Mouse (Mus musculus): ENCODE measurements around the gene Slc7a7.

Slc7a7 gene

DNA sequence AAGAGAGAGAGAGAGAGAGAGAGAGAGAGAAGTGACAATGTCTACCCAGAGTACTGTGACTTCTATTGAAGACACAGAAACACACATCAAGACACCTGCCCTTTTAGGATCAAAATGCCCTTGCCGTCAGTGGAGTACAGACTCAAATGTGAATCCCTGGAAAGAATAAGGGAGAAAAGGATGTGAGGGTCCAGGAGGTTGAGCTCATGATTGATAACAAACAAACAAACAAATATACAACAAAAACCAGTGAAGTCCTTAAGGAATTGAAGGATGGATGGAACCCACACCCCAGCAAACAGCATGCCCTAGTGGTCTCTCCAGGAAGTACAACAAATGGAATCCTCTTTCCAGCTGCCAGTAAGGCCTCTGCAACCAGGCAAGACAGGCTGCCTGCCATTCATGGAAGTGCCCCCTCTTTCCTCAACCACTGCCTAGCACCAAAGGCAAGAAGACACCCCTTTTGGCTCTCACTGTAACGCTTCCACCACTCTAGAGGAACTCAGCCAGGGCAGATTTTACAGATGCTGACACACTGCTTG is 4.9 kb downstream of the Slc7a7 start:
- DNase-seq (ENCODE audit: low spot score in 2 of 2), result no peak

DNA sequence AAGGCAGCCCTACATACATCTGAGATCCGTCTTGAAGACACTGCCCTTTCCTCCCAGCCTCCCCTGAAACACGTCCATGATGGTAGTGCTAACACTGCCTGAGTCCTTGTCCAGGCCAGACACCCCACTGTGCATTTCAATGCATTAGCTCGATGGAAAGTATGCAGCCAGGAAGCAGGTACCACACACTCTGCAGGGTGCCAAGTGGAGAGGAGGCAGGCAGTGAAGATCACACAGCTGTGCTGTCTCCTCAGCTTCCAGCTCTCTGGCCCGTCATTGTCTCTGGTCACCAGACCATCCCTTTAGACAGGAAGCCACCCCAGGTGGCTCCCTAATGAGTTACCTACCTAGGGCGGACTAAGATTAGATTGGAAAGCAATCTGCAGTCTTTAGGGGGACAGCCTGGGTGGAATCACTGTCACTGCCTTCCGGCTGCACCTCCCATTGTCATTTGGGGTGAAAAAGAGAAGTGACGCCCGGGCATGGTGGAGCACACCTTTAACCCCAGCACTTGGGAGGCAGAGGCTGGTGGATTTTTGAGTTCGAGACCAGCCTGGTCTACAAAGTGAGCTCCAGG is 5.5 kb downstream of the Slc7a7 start:
- DNase-seq (ENCODE audit: low spot score in 2 of 2), result no peak

- no peak for DNase-seq (ENCODE audit: low spot score in 2 of 2)
These were observed 7.4 kb downstream of the Slc7a7 start for GRCm38 (mm10) chr14:54409980-54410810.

DNA sequence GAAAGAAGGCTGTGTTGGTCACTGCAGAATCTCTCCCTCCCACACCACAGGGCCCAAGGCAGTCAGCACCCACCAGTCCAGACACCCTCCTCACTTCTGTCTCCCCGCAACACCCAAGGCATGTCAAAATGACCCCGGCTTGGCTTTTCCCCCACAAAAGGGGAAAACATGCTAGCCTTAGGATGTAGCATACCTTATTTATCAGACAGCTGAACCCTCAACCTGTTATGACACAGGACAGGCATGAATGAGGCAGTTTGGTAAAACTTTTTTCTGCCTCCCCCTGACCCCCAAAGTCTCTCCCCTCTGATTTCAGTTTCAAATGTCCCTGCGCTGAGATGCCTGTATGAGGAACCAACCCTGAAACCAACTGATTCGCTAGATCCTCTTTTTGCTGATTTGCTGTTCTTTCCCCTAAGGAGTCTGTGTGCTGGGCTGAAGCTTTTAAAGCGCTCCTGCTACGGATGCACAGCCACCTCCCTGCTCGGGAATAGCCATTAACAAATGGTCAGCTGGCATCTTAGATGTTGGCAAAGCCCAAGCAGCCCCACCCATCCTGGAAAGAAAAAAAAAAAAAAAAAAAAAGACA is 8.4 kb downstream of the Slc7a7 start:
- no peak for DNase-seq (ENCODE audit: low spot score in 2 of 2)

DNA sequence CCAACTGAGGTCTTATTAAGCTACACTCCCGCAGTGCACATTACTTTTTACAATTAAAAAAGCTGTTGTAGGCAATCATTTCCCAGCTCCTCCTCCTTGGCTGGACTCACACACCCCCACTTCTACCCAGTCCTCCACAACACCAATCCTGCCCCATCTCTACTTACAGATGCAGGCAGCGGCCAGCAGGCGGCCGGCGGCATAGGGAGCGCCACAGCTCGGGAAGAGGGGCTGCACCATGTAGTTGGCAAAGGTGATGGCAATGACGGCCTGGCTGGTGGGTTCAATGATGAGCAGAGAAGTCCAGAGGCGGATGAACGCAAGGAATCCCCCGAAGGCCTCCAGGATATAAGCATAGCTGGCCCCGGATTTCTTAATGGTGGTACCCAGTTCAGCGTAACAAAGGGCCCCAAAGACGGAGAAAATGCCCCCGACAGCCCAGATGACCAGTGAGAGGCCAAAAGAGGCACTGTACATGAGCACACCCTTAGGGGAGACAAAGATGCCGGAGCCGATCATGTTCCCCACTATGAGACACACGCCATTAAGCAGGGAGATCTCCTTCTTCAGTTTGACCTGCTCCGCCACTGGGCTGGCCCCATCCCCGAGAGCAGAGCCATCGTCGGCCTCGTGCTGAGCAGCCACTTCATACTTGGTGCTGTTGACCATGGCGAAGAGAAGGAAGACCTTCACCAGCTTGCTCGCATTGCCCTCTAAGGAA is 9.1 kb downstream of the Slc7a7 start:
- DNase-seq (ENCODE audit: low spot score in 2 of 2), result no peak

DNA sequence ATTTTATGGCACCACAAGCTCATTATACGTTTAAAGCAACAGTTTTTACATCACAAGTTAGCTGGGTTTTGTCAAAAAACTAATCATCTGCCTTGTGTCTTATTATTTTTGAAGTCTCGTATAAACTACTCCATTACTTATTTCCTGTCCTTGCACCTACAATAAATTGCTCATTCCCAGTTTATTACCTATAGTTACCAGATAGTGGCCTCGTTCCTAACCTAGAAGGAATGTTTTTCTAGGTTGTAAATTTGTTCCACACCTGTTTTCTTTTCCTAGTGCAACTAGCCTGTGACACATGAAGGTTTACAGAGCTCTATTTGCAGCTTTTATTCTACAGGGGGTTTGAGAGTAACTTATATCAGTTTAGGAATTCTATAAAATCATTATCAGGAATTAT is 15.9 kb downstream of the Slc7a7 start:
- DNase-seq (ENCODE audit: low spot score in 2 of 2), result no peak

DNA sequence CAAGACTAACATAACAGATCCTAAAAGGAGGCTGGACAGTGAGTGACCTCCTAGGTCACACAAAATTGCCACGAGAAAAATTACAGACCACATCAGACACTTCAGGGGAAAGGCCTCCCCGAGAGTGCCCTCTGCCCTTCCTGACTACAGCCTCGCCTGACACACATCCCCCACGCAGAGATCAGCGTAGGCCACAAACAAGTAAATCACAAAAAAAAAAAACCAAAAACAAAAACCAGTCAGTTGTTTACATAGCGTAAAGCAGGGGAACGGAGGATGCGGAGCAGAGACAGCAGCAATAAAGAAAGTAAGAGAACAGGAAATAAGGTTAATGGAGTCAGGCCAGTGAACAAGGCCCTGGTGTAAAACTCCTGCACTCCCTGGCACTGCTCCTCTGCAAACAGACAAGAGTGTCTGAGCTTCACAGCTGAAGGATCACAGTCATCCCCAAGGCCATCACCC is 18.6 kb downstream of the Slc7a7 start:
- no peak for DNase-seq (ENCODE audit: low spot score in 2 of 2)

DNA sequence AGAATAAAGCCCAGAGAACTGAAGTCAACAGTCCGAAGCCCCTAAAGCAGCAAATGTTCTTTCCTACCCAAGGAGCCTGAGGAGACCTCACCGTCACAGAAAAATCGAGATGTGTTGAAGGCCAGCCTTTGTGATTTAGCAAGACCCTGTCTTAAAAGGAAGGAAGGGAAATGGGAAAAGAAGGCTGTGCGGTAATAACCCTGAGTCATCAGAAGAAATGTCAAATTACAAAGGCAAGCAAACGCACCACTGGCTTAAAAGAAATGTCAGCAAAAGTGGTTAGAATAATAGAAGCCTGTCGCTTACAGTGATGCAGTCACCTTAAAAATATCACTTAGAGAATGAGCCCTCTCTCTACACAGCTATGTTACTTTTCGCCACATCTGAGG is 19.1 kb downstream of the Slc7a7 start:
- no peak for DNase-seq (ENCODE audit: low spot score in 2 of 2)

- no peak for DNase-seq (ENCODE audit: low spot score in 2 of 2)
These were observed 19.6 kb downstream of the Slc7a7 start for GRCm38 (mm10) chr14:54397872-54398527.

- DNase-seq (ENCODE audit: low spot score in 2 of 2), result no peak
These were observed 20.9 kb downstream of the Slc7a7 start for GRCm38 (mm10) chr14:54396685-54397084.

DNA sequence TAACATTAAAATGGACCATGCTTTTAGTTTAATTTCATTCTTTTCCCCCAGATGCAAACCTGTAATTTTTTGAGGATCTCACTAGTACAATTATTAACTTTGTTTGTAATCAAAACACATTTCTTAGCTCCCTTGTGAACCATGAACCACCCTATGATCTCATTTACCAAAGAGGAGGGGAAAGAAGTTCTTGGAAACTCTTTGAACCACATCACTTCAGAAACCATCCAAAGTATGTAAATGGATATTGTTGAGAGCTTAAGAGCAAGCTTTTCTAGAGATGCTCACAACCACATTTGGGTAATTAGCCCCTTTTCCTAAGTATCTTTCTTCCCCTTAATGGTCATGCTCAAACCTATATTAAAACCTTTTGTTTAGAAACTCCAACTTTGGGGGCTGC is 23.3 kb downstream of the Slc7a7 start:
- DNase-seq (ENCODE audit: low spot score in 2 of 2), result no peak

DNA sequence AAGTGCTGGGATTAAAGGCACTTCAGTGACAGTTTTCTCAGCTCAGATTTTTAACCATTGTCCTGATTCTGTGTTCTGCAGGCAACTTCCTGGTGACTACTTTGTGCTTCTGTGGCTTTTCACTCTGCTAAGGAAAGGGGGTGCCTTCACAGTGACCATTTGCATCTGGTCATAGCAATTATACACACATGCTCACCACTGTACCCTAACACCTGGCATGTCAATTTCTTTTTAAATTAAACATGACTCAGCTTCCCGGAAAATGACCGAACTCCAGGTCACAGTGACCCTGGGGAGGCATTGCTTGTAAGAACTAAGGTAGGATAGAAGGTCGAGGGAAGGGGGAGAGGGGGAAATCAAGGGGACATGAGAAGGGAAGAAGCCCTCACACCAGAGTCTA is 23.8 kb downstream of the Slc7a7 start:
- no peak for DNase-seq (ENCODE audit: low spot score in 2 of 2)

GRCm38 (mm10) chr14:54390843-54391242 is 26.7 kb downstream of the Slc7a7 start:
- DNase-seq (ENCODE audit: low spot score in 2 of 2), result no peak

DNA sequence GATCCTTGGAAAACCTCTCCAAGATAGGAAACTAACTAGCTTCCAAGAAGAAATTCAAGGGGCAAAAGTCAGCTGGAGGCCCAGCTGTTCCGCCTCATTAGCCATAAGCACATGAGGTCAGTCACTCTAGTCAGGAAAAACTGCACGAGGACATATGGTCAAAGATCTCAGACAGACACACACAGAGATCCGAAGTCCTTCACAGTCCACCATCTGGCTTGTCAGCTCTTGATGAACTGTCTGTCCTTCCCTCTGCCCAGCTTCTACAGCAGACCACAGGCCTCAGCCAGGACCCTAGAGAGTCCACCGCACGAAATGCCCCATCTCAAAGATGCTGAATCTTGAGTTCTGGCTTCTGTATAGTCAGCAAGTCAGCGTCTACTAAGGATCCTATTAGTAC is 30.0 kb downstream of the Slc7a7 start:
- no peak for DNase-seq (ENCODE audit: low spot score in 2 of 2)

- DNase-seq (ENCODE audit: low spot score in 2 of 2), result no peak
These were observed 31.5 kb downstream of the Slc7a7 start for GRCm38 (mm10) chr14:54385968-54386618.

DNA sequence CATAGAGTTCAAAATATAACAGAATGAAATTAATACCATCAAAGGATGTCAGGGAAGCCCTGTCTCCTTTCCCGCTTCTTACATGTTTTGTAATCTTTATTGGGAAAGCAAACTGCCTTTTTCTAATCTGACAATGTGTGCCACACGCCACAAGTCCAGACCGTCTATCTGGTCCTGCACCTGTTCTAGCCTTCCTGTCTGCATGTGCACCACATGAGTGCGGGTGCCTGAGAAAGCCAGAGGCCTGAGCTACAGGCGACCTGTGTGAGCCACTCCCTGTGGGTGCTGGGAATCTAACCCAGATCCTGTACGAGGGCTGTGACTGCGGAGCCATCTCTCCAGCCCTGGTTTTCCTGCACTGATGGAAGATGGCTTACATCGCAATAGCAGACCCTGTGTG is 33.2 kb downstream of the Slc7a7 start:
- no peak for DNase-seq (ENCODE audit: low spot score in 2 of 2)

DNA sequence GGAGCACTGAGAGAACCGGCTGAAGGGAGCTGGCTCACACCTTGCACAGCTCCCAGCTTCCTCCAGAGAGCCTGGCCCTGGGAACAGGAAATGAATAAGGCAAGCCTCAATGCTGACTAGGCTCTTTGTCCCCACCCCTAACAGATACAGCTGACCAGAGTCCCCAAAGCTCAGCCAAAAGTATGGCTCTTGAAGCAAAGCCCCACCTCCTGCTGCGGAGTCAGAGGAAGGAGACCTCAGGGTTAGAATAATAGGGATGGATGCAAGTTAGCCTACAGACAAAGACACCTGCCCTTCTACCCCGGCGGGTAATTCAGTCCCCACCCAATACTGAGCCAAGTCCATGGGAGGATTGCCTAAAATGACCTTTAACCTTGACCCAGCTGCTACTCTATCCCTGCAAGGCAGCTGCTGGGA is 34.2 kb downstream of the Slc7a7 start:
- no peak for DNase-seq (ENCODE audit: low spot score in 2 of 2)

DNA sequence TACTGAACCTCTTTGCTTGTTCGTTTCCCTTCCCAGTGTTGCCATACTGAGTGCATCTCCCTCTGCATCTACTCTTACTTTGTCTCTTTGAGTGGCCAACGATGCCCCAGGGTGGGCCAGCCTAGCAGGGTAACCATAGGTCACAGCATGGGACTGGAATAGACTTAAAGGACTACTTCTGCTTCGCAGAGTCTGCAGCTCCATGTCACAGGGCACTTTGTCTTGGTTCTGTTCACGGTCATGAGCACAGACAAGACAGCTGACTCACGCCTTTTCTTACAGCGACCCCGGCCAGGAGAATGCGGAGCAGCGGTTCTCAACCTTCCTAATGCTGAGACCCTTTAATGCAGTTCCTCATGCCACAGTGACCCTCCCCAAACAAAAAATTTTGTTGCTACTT is 34.9 kb downstream of the Slc7a7 start:
- DNase-seq (ENCODE audit: low spot score in 2 of 2), result no peak

DNA sequence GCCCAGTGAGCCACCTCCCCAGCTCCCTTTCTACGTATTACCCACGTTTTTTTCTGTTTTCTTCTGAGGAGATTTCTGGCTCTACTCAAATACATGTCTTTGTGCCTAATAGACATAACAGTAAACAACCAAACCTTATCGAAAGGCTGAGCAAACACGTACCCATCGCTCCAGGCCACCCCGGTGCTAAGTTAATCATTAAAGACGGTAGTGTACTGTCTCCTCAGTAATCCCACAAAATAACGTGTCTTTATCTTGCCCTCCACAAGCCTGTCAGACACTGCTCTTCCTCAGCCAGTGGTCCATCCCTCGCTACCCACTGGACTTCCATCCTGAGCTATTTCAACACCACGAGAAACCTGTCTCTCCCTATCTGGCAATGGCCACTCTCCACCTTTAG is 35.8 kb downstream of the Slc7a7 start:
- DNase-seq (ENCODE audit: low spot score in 2 of 2), result no peak

DNA sequence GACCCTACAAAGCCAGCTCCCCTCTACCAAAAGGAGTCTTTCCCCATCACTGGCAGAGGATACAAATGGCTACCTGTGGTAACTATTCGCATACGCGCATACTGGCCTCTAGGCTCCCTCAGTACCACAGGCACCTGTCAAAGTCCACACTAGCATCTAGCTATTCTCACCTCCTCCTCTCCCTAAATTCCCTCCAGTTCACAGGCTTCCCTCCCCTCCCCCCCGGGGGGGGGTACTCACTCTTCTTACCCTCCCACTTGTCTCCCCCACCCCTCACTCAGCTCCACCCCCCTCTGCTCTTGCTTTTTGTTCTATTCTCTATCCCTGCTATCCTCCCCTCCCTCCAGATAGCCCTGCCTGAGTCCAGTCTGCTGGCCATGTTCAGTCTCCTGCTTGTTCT is 37.0 kb downstream of the Slc7a7 start:
- DNase-seq (ENCODE audit: low spot score in 2 of 2), result no peak

GRCm38 (mm10) chr14:54379571-54379970 is 38.0 kb downstream of the Slc7a7 start:
- no peak for DNase-seq (ENCODE audit: low spot score in 2 of 2)
